Mouse (Mus musculus): ENCODE measurements around the gene Hist1h2bb.
"Not testable (repeated sequence)": the region's sequence is repeated elsewhere in the genome, so short reads cannot be mapped to it uniquely, and the experiment has no call there.

The Hist1h2bb gene

DNA sequence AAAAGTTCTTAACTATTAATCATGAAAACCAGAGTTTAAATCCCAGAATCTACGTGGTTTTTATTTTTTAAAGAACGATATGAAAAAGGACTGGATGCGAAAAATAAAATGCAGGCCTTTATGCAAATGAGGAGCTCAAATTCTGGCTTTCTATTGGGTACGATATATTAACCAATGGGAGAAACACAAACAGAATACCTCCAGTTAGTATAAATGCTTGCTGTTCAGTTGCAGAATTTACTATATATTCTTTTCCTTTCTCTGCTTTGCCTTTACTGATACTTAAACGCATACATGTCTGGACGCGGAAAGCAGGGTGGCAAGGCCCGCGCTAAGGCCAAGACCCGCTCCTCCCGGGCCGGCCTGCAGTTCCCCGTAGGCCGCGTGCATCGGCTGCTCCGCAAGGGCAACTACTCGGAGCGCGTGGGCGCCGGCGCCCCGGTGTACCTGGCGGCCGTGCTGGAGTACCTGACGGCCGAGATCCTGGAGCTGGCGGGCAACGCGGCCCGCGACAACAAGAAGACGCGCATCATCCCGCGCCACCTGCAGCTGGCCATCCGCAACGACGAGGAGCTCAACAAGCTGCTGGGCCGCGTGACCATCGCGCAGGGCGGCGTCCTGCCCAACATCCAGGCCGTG is 4.4 kb downstream of the Hist1h2bb start, which contains the start of gene Hist1h2ab:
Gene Hist1h2ab (plus strand): TSS at position 288 of the 639 bp plus-strand sequence.
- DNase-seq (ENCODE audit: low spot score) = not testable (repeated sequence)

DNA sequence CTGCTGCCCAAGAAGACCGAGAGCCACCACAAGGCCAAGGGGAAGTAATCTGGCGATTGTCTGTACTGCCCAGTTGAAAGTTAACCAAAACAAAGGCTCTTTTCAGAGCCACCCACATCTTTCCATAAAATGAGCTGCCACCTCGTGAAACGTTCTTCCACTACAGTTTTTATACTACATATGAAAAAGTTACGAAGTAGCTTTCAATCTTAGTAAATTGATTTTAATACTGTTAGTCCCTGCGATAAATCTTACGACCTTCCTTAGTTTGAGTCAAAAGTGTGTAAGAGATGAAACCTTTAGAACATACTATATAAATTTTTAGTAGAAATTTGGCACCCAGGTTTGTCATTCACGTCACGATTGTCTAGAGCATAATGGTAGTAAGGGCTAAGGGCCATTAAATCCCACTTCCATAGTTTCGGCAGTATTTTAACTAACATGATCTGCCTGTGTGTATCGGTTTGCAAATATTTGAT is 5.0 kb downstream of the Hist1h2bb start:
- no peak for DNase-seq (ENCODE audit: low spot score)

DNA sequence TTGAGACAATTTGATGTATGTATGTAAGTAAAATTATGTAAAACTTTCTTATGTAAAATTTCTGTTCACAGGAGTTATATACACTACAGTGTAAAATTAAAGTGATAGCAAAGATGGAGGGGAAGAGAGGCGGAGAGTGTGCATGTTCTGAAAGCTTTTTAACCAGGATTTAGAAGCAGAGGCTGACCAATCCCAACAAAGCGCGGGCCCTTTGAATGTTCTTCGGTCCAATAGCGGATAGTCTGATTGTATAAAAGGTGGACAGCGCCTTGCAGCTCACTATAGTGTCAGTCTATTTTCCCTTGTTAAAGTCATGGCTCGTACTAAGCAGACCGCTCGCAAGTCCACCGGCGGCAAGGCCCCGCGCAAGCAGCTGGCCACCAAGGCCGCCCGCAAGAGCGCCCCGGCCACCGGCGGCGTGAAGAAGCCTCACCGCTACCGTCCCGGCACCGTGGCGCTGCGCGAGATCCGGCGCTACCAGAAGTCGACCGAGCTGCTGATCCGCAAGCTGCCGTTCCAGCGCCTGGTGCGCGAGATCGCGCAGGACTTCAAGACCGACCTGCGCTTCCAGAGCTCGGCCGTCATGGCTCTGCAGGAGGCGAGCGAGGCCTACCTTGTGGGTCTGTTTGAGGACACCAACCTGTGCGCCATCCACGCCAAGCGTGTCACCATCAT is 5.7 kb downstream of the Hist1h2bb start, which contains the start of gene Hist1h3b:
Gene Hist1h3b (plus strand): TSS at position 201 of the 675 bp plus-strand sequence.
- DNase-seq (ENCODE audit: low spot score) = peak; percentile 79

DNA sequence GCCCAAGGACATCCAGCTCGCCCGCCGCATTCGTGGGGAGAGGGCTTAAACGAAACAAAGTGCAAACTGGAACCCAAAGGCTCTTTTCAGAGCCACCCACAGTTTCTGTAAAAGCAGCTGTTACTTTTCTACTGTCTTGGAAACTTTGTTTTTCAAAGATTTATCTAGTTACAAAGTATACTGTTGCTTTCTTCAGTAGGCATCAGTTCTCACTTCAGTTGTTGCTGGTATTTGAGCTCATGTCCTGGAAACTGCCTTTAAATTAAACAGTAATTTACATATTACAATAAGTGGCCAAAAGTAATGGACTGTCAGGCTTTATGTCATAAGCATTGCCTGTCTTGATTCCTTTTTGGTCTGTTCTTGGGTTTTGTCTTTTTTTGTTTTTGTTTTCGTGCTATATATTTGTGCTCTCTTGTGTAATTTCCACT is 6.2 kb downstream of the Hist1h2bb start:
- no peak for DNase-seq (ENCODE audit: low spot score)

DNA sequence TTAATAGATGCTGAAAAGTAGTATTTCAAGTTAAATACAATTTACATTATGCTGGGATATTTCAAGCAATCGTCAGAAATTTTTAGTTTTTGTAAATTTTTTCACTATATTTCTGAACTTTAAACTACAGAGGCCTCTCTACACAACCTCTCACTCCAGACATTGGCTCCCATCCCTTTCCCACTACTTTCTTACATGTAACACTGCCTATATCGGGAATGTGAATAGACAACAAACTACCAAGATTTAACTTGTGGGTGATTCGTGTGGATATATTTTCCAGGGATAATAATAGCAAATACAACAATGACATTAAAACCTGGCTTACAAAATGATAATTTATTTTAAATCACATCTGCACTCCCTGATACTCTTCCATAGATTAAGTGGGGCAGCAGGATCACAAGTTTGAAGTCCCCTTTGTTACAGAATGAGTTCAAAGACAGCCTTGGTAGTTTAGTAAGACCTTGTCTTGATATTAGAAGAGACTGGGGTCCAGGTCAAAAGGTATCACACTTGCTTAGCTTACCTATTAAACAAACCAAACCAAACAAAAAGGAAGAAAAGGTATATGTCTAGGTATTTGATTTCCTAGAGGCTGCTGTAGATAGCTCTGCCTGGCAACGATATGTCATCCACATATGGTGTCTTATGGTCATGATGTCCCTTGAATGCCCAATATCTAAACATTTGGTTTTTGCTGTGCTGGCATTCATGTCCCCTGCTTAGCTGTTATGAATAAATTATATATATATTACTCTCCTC is 7.0 kb downstream of the Hist1h2bb start:
- DNase-seq (ENCODE audit: low spot score) = no peak

DNA sequence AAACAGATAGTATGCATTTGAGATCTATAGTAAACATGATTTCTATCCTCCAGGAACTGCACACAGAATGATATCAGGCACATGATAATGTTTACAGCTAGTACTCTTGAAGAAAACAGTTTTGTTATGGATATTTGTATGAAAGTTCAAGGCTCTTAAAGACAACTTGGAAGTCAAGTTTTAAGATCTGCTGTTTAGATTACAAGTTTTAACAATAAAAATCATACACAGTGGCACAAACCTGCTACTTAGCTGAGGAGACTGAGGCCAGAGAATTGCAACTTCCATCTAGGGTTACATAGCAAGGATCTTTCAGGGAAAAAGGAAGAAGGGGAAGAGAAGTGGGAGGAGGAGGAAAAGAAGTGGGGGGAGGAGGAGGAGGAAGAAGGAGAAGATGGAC is 8.5 kb downstream of the Hist1h2bb start:
- no peak for DNase-seq (ENCODE audit: low spot score)

DNA sequence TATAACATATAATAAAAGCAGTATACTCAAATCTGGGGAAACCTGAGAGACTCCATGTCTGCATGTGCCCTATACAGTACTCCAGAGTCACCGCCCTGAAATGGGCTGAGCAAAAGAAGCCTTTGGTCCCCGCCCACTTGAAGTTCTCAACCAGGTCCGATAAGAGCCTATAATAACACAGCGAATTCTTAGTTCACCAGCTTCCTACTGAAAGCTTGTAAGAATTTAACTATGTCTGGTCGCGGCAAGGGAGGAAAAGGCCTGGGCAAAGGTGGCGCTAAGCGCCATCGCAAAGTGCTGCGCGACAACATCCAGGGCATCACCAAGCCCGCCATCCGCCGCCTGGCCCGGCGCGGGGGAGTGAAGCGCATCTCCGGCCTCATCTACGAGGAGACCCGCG is 10.3 kb downstream of the Hist1h2bb start, which contains the start of gene Hist1h4b:
Gene Hist1h4b (plus strand): TSS at position 224 of the 400 bp plus-strand sequence.
- DNase-seq (ENCODE audit: low spot score) = peak; percentile 80

DNA sequence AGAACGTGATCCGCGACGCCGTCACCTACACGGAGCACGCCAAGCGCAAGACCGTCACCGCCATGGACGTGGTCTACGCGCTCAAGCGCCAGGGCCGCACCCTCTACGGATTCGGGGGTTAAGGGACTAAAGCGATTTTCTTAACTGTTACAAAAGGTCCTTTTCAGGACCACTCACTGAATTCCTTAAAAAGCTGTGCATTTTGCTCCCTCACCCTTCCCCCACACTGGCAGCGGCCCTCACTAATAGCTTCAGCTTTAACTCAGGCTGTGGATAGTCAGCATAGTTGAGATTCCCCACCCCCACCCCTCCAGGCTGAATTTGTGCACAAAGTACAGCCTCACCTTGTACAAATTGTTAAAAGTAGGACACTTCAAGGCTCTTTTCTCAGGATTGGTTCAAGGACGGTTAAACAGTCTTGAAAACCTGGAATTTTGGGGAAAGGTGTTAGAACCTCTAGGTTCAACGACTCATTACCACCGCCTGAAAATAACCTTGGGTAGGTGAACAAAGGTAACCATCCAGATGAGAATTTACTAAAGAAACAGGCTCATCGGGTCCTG is 10.8 kb downstream of the Hist1h2bb start:
- DNase-seq (ENCODE audit: low spot score) = no peak

DNA sequence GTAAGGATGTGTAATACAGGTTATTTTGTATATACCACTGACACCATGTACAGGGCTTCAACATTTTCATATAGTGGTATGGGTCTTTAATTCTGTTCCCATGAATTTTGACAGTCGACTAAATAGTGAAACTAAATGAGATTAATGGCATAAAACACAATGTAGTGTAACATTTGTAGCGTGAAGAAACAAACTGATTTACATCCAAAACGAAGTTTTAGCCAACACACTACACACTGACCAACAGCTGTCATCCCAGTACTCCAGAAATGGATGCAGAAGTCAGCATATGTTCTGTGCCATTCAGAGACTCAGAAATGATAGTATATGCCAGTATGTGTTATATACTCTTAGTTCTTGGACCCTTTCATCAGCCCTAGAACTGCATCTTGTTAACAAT is 11.4 kb downstream of the Hist1h2bb start:
- no peak for DNase-seq (ENCODE audit: low spot score)

DNA sequence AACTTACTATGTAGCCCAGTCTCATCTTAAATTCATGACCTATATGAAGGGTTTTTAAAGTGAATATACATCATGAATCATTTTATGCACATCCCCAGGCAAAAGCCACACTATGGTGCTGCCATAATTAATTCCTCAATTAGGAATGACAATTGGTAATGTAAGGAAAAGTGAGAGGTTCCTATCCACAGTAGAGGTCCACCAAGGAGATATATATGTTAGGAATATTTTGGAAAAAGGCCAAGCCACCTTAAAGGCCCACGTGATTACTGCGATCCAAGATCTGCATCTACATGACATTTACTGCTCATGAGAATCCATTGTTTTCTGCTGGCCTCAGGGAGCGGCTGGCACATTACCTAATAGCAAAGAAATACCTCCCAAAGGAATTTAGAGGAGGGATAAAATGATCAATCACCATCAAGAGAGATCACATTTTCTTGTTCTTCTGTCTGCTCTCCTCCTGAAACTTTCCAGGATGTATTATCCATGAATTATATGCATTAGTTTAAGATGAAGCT is 12.8 kb downstream of the Hist1h2bb start:
- no peak for DNase-seq (ENCODE audit: low spot score)

DNA sequence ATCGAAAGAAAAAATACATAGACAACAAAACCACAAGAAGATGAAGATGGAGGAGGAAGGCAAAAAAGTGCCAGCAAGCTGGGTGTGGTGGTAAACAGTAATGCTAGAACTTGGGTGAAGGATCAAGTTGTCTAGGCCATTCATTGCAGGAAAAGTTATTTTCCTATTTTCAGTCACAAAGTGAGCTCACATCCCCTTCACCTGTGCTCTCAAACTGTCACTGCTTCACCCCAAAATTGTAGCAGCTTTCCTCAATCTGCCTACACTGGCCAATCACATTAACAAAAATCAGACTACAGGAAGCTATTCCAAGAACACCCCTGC is 13.3 kb downstream of the Hist1h2bb start:
- DNase-seq (ENCODE audit: low spot score) = no peak

DNA sequence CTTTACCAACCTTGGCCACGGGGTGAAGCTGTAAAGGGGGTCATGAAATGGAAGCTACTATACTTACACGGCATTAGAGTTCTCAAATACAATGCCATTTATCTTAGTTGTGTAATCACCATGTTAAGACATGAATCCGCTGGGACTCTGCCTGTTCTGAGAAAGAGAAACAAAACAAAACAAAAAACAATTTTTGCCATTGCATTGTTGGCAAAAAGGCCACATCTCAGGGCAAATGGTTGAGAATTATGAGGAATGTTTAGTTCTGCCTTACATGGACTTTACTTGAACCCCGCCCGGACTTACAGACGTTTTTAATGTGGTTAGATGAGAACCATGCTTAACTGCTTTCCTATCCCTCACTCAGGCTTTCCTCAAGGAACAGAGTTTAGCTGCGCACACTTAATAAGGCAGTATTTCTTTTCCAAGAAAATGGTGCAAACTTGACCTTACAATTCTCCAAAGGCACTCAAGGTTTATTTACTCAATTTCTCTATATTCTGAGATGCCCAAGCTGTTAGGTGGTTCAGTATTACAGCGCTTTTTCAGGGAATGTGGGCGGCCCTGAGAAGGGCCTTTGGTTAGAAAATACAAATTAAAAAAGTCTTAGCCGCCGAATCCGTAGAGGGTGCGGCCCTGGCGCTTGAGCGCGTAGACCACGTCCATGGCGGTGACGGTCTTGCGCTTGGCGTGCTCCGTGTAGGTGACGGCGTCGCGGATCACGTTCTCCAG is 13.9 kb downstream of the Hist1h2bb start:
- DNase-seq (ENCODE audit: low spot score) = no peak

DNA sequence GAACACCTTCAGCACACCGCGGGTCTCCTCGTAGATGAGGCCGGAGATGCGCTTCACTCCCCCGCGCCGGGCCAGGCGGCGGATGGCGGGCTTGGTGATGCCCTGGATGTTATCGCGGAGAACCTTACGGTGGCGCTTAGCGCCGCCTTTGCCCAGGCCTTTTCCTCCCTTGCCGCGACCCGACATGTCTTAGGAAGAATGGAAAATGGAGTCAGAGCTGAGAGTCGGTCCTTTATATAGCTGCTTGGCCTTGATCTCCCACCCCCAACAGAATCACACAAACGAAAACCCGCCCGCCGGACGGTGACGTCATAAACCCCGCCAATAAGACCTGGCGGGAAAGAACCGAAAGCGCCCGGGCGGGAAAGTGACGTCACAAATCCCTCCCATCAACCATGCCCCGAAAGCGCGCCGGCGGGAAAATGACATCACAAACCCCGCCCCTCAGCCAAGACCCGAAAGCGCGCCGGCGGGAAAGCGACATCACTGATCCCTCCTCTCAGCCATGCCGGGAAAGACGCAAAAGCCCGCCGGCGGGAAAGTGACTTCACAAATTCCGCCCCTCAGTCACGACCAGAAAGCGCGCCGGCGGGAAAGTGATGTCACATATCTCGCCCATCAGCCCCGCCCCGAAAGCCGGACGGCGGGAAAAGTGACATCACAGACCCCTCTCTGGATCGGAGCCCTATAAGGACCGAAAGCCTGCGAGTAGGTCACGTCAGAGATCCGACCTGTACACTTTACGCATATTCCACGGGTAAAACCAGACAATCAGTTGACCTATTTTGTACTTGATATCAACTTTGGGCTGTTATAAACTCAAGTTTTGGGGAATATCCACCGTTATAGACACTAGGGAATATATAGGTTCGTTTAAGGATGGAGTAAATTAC is 14.7 kb downstream of the Hist1h2bb start, which contains the start of gene Hist1h4a:
Gene Hist1h4a (minus strand): TSS at position 259 of the 893 bp plus-strand sequence.
- DNase-seq (ENCODE audit: low spot score) = peak; percentile 94

DNA sequence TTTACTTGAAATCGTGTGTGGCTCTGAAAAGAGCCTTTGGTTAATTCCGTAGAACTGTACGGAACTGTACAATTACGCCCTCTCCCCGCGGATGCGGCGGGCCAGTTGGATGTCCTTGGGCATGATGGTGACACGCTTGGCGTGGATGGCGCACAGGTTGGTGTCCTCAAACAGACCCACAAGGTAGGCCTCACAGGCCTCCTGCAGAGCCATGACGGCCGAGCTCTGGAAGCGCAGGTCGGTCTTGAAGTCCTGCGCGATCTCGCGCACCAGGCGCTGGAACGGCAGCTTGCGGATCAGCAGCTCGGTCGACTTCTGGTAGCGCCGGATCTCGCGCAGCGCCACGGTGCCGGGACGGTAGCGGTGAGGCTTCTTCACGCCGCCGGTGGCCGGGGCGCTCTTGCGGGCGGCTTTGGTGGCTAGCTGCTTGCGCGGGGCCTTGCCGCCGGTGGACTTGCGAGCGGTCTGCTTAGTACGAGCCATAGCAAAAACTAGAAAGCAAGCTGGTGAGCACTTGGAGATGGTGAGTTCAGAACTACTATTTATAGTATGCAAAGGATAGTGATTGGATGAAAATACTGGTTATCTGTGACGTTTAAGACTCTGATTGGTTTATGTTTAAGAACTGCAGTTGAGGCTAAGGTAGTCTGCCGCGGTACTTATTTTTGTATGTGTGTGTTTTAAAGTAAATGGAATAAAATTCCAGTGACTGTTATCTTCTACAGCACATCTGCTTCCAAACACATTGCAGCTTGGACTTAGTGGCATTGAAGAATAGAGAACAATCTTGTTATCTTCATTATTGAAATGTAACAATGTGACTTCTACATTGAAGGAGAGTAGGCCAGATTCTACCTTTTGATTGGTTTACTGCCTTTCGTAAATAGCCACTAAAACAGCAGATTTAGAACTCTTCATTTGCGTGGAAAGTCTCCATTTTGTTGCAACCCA is 15.6 kb downstream of the Hist1h2bb start, which contains the start of gene Hist1h3a:
Gene Hist1h3a (minus strand): TSS at position 516 of the 951 bp plus-strand sequence.
- DNase-seq (ENCODE audit: low spot score) = not testable (repeated sequence)

DNA sequence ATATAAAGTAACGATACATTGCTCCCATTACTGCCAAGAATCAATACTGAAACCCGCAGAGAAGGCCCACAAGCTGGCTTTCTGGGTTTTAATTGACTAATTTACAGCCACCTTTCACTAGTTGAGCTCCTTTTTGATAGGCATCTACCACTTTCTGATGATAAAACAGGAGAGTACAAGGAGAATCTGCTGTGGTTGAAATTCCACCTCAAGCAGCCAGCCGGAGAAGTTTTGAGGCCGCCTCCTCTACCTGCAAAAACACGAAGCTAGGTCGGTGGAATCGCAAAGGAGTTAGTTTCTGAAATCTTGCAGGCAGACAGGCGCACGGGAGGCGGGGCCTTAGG is 16.7 kb downstream of the Hist1h2bb start:
- no peak for DNase-seq (ENCODE audit: low spot score)

DNA sequence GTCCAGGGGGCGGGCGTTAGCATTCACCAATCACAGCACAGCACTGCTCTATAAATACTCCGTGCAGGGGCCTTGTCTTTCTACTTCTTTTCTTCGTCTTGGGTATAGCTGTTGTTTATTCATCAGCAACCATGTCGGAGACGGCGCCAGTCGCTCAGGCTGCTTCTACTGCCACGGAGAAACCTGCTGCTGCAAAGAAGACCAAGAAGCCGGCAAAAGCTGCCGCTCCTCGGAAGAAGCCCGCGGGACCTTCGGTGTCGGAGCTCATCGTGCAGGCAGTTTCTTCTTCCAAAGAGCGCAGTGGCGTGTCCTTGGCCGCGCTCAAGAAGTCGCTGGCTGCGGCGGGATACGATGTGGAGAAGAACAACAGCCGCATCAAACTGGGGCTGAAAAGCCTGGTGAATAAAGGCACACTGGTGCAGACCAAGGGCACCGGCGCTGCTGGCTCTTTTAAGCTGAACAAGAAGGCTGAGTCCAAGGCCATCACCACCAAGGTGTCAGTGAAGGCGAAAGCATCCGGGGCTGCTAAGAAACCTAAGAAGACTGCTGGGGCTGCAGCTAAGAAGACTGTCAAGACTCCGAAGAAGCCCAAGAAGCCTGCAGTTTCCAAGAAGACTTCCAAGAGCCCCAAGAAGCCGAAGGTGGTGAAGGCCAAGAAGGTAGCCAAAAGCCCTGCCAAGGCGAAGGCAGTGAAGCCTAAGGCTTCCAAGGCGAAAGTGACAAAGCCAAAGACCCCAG is 17.2 kb downstream of the Hist1h2bb start, which contains the start of gene Hist1h1a:
Gene Hist1h1a (plus strand): TSS at position 81 of the 738 bp plus-strand sequence.
- DNase-seq (ENCODE audit: low spot score) = peak; percentile 71

DNA sequence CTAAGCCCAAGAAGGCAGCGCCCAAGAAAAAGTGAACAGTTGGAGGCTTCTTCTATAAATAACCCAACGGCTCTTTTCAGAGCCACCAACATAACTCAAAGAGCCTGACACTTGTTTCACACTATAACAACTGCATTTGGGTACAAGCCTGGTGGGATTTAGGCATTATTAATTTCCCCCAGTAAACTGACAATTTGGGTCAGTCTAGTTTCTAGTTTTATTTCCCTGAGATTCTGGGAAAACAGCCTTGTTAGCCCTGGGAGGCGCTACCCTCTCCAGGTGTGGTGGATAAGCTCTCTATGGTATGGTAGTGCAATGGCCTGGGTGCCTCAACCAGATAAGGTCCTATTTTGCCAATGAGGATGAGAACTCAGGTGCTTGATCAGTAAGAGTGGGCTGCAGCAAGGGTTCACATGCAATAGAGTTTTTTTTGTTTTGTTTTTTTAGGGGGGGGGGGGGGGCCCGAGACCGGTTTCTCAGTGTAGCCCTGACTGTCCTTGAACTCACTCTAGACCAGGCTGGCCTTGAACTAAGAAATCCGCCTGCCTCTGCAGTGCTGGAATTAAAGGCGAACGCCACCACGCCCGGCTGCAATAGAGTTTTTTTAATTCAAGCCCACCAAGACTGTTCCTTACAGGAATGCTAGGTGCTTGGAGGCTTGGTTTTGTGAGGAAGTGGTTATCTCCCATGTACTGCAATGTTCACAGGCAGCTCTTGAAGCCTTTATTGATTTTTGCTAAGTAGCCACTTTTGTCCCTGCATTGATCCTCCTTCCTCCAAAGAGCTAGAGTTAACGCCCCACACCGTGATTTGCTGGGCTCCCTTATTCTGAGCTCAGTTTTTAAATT is 18.0 kb downstream of the Hist1h2bb start:
- no peak for DNase-seq (ENCODE audit: low spot score)
